Mouse (Mus musculus): ENCODE results near the gene Gss. TPM values are rescaled to one million over a fixed set of nuclear protein-coding genes. Genes with fewer than 3 reads are reported as not detected.

Gss gene
- total and polyA plus RNA-seq, 2 experiments from 2014 or later: 11.9 TPM

DNA sequence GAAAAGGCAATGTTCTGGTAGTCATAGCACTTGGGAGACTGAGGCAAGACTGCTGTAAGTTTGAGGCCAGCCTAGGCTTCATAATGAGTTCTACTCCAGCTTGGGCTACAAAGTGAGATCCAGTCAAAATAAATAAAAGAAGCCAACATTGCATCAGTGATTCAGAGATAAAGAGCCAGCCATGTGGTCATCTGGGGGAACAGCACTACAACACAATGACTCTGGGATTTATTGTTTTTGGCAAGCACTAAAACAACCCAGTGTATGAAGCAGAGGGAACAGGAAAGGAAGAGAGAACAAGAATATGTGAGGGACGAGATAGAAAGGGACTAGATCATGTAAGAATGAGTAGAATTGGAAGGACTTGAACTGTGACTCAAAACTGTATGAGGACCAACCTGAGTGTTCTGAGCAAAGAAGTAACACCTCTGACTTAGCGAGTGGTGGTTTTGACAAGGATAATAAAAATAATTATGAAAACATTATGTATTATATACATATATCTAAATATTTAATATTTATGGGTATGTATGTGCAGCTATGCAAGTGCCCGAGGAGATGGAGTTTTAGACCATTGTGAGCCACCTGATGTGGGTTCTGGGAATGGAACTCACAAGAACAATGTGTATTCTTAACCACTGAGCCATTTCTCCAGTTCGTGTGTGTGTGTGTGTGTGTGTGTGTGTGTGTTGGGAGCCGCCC is 54.7 kb downstream of the Gss start:
- Histone ChIP-seq H3K4me2 (ENCODE audit: low read depth) (no peak overlapping the region), H3K36me3 (ENCODE audit: insufficient read depth) (no peaks in the 10 kb centered on the region), H3K4me3 (ENCODE audit: low read depth, low read length) (no peak overlapping the region), H3K9me3 (ENCODE audit: low read length) (no peaks in the 10 kb centered on the region), H3K9ac (no peak overlapping the region), H3K27ac (ENCODE audit: low read depth, low read length) (no peak overlapping the region), H3K4me1 (ENCODE audit: insufficient read depth) (no peaks in the 10 kb centered on the region), H3K27me3 (ENCODE audit: insufficient read depth, low read length) (no peaks in the 10 kb centered on the region)
- no peak for TF ChIP-seq CTCF (IDR thresholded peaks at IDR 0.05; ENCODE audit: low read depth)
- no peak for ATAC-seq
- DNase-seq: no peak
- WGBS: 81% methylated on average over 5 of the region's 5 CpGs

GRCm38 (mm10) chr2:155536292-155536691 is 56.3 kb downstream of the Gss start:
- Histone ChIP-seq H3K4me1 (ENCODE audit: insufficient read depth) (no peaks in the 10 kb centered on the region), H3K36me3 (ENCODE audit: insufficient read depth) (no peaks in the 10 kb centered on the region), H3K27me3 (ENCODE audit: insufficient read depth, low read length) (no peaks in the 10 kb centered on the region), H3K4me3 (ENCODE audit: low read depth, low read length) (no peak overlapping the region), H3K27ac (ENCODE audit: low read depth, low read length) (no peak overlapping the region), H3K9ac (no peak overlapping the region), H3K4me2 (ENCODE audit: low read depth) (no peak overlapping the region), H3K9me3 (ENCODE audit: low read length) (no peaks in the 10 kb centered on the region)
- DNase-seq: no peak
- ATAC-seq: no peak
- TF ChIP-seq CTCF (IDR thresholded peaks at IDR 0.05; ENCODE audit: low read depth): no peak

- Histone ChIP-seq H3K27ac (ENCODE audit: low read depth, low read length) (no peak overlapping the region), H3K9me3 (ENCODE audit: low read length) (no peaks in the 10 kb centered on the region), H3K4me2 (ENCODE audit: low read depth) (no peak overlapping the region), H3K36me3 (ENCODE audit: insufficient read depth) (no peaks in the 10 kb centered on the region), H3K4me1 (ENCODE audit: insufficient read depth) (no peaks in the 10 kb centered on the region), H3K4me3 (ENCODE audit: low read depth, low read length) (no peak overlapping the region), H3K9ac (no peak overlapping the region), H3K27me3 (ENCODE audit: insufficient read depth, low read length) (no peaks in the 10 kb centered on the region)
- WGBS: 88% methylated on average over 5 of the region's 5 CpGs
- no peak for TF ChIP-seq CTCF (IDR thresholded peaks at IDR 0.05; ENCODE audit: low read depth)
- no peak for DNase-seq
- no peak for ATAC-seq
Measured at GRCm38 (mm10) chr2:155527367-155527766, 65.2 kb downstream of the Gss start.

- Histone ChIP-seq H3K4me1 (ENCODE audit: insufficient read depth) (no peaks in the 10 kb centered on the region), H3K9ac (no peak overlapping the region), H3K27me3 (ENCODE audit: insufficient read depth, low read length) (no peaks in the 10 kb centered on the region), H3K4me3 (ENCODE audit: low read depth, low read length) (no peak overlapping the region), H3K27ac (ENCODE audit: low read depth, low read length) (no peak overlapping the region), H3K4me2 (ENCODE audit: low read depth) (no peak overlapping the region), H3K9me3 (ENCODE audit: low read length) (no peaks in the 10 kb centered on the region), H3K36me3 (ENCODE audit: insufficient read depth) (no peaks in the 10 kb centered on the region)
- DNase-seq (no peak), ATAC-seq (no peak)
- TF ChIP-seq CTCF (IDR thresholded peaks at IDR 0.05; ENCODE audit: low read depth): no peak
- 58% methylated on average over 1 of the region's 1 CpGs for WGBS
Measured at GRCm38 (mm10) chr2:155524378-155524777, 68.2 kb downstream of the Gss start.

- WGBS: 60% methylated on average over 5 of the region's 5 CpGs
- Histone ChIP-seq H3K4me1 (ENCODE audit: insufficient read depth) (no peaks in the 10 kb centered on the region), H3K4me2 (ENCODE audit: low read depth) (no peak overlapping the region), H3K9me3 (ENCODE audit: low read length) (no peaks in the 10 kb centered on the region), H3K27me3 (ENCODE audit: insufficient read depth, low read length) (no peaks in the 10 kb centered on the region), H3K9ac (no peak overlapping the region), H3K36me3 (ENCODE audit: insufficient read depth) (no peaks in the 10 kb centered on the region), H3K27ac (ENCODE audit: low read depth, low read length) (no peak overlapping the region), H3K4me3 (ENCODE audit: low read depth, low read length) (no peak overlapping the region)
- DNase-seq (no peak), ATAC-seq (no peak)
- no peak for TF ChIP-seq CTCF (IDR thresholded peaks at IDR 0.05; ENCODE audit: low read depth)
Measured at GRCm38 (mm10) chr2:155523706-155524105, 68.9 kb downstream of the Gss start.

DNA sequence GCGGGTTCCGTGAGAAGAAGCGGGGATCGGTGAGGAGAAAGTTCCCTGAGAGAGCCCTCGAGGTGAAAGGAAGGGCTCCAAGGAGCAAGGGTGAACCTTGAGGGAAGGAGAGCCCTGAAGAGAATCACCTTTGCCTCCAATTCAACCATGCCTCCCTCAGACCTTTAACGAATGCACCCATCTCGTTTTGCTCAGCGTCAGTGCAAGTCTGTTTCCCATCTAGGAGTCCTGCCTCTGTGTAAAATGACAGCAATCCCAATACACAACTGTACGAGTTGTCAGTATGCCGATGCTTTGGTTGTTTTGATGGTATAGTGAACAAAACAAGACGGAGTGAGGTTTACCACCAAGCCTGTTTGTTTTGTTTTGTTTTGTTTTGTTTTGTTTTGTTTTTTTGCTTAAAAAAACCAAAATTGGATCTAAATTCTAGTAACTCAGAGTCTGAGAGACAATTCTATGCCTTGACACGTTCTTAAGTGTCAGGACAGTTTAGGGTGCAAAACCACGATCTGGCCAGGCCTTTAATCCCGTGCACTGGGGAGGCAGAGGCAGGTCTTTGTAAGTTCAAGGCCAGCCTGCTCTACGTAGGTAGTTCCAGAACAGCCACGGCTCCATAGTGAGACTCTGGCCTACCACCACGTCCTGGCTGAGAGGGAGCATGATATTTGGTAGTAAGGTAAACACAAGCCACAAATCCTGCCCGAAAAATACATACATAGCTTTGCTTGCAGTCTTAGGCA is 73.9 kb downstream of the Gss start:
- ATAC-seq (no peak), DNase-seq (no peak)
- peaks cover 3% of the 10 kb centered on the region; the same call in 1 of the 2 replicates for H3K4me1 ChIP-seq (ENCODE audit: insufficient read depth)
- TF ChIP-seq CTCF (IDR thresholded peaks at IDR 0.05; ENCODE audit: low read depth): no peak
- 24% methylated on average over 18 of the region's 18 CpGs for whole genome bisulfite sequencing
- H3K27me3 ChIP-seq (ENCODE audit: insufficient read depth, low read length): no peaks in the 10 kb centered on the region
- no peaks in the 10 kb centered on the region for H3K9me3 ChIP-seq (ENCODE audit: low read length)
- peak overlapping the region; percentile 76 for H3K4me2 ChIP-seq (ENCODE audit: low read depth)
- peak overlapping the region; percentile 62 for H3K9ac ChIP-seq
- peak overlapping the region; percentile 81 for H3K4me3 ChIP-seq (ENCODE audit: low read depth, low read length)
- H3K27ac ChIP-seq (ENCODE audit: low read depth, low read length): no peak overlapping the region
- no peaks in the 10 kb centered on the region for H3K36me3 ChIP-seq (ENCODE audit: insufficient read depth)

All from forebrain, postnatal 0 days (tissue).